Mouse (Mus musculus) cortical plate, adult 2 months (tissue): ENCODE measurements around the gene Oser1.

Experiments used
- CTCF ChIP-seq: fragments of 200-500 bp; IDR thresholded peaks from 2 replicates; pipeline ENCODE4 v1.5.1; 2011; ENCODE audit warnings: mild to moderate bottlenecking, control low read depth, low read length; ENCODE audit not compliant: insufficient read depth; ENCODE audit errors: extremely low read depth
- POLR2A ChIP-seq: fragments of 200-500 bp; IDR thresholded peaks from 2 replicates; pipeline ENCODE4 v1.6.1; 2011; ENCODE audit warnings: mild to moderate bottlenecking, low read length, control low read depth; ENCODE audit not compliant: insufficient read depth; ENCODE audit errors: extremely low read depth

GRCm38 (mm10) chr2:163362940-163363921 lies 61.3 kb downstream of the Oser1 start:
- TF ChIP-seq POLR2A (no peak), CTCF (no peak)
